Mouse (Mus musculus) thymus, postnatal 36 days (tissue): Measurements from ENCODE around the gene Gm17581.
"Not testable (repeated sequence)": the region's sequence is repeated elsewhere in the genome, so short reads cannot be mapped to it uniquely, and the experiment has no call there.

Experiments used
- DNase-seq, 2 experiments: peaks; one replicate each; pipeline ENCODE4 v3.0.0; 2022; ENCODE audit warnings: mixed read lengths in 2 of 2

Gm17581 gene

GRCm38 (mm10) chr2:155735766-155736165, at the start of gene Gm17581:
Gm17581 (minus strand) TSS chr2:155735866.
- not testable (repeated sequence) for DNase-seq

GRCm38 (mm10) chr2:155784534-155784933, 48.9 kb upstream of the Gm17581 start:
- DNase-seq: no peak

GRCm38 (mm10) chr2:155779506-155779905, 43.8 kb upstream of the Gm17581 start:
- no peak for DNase-seq

- DNase-seq: no peak
Measured at GRCm38 (mm10) chr2:155779066-155779465, 43.4 kb upstream of the Gm17581 start.

- DNase-seq: no peak
Measured at GRCm38 (mm10) chr2:155778004-155778403, 42.3 kb upstream of the Gm17581 start.

- no peak for DNase-seq
Measured at GRCm38 (mm10) chr2:155777688-155777985, 42.0 kb upstream of the Gm17581 start.

GRCm38 (mm10) chr2:155776824-155777687, 41.4 kb upstream of the Gm17581 start:
- no peak for DNase-seq

- peak; percentile 37 to 39 for DNase-seq
Measured at GRCm38 (mm10) chr2:155775685-155776263, 40.1 kb upstream of the Gm17581 start.

- no peak for DNase-seq
Measured at GRCm38 (mm10) chr2:155774927-155775684, 39.4 kb upstream of the Gm17581 start, which contains the start of gene Mmp24. Mmp24 (plus strand) TSS chr2:155775342.

- no peak for DNase-seq
Measured at GRCm38 (mm10) chr2:155774261-155774926, 38.7 kb upstream of the Gm17581 start.

GRCm38 (mm10) chr2:155773664-155774063, 38.0 kb upstream of the Gm17581 start:
- no peak for DNase-seq

- peak; percentile 54 to 64 for DNase-seq
Measured at GRCm38 (mm10) chr2:155764679-155765418, 29.2 kb upstream of the Gm17581 start.

- DNase-seq: no peak
Measured at GRCm38 (mm10) chr2:155756855-155757566, 21.3 kb upstream of the Gm17581 start.

- peak; percentile 55 to 61 for DNase-seq
Measured at GRCm38 (mm10) chr2:155755746-155756145, 20.1 kb upstream of the Gm17581 start.

- DNase-seq: no peak
Measured at GRCm38 (mm10) chr2:155751014-155751786, 15.5 kb upstream of the Gm17581 start, which contains the start of gene Procr. Procr (plus strand) TSS chr2:155751117.

GRCm38 (mm10) chr2:155749394-155749793, 13.7 kb upstream of the Gm17581 start:
- no peak for DNase-seq

GRCm38 (mm10) chr2:155745487-155745886, 9.8 kb upstream of the Gm17581 start:
- DNase-seq: no peak

GRCm38 (mm10) chr2:155743351-155743750, 7.7 kb upstream of the Gm17581 start:
- DNase-seq: no peak

GRCm38 (mm10) chr2:155742931-155743337, 7.3 kb upstream of the Gm17581 start:
- DNase-seq: no peak

- DNase-seq: no peak
Measured at GRCm38 (mm10) chr2:155742211-155742610, 6.5 kb upstream of the Gm17581 start.

GRCm38 (mm10) chr2:155737803-155738202, 2.1 kb upstream of the Gm17581 start:
- no peak for DNase-seq
